Mouse (Mus musculus) splenic B cell, adult 2 months (primary cell): ENCODE measurements around the gene Tgm6.

ENCODE experiments used
- DNase-seq: peaks from one replicate; pipeline ENCODE4 v3.0.0-alpha.2; 2011; ENCODE audit warnings: low read depth, low spot score
- H3K27me3 ChIP-seq: 2 replicates; pipeline ENCODE4 v1.6.1; 2012; ENCODE audit warnings: mild to moderate bottlenecking, low read length, moderate library complexity, mixed read lengths; ENCODE audit not compliant: control insufficient read depth, poor library complexity, insufficient read depth, severe bottlenecking
- H3K36me3 ChIP-seq: 2 replicates; pipeline ENCODE4 v1.6.1; 2012; ENCODE audit warnings: mild to moderate bottlenecking, low read length, moderate library complexity, mixed read lengths; ENCODE audit not compliant: control insufficient read depth, poor library complexity, insufficient read depth, severe bottlenecking

The Tgm6 gene

GRCm38 (mm10) chr2:130157231-130158087, 45.2 kb downstream of the Tgm6 start:
- no peaks in the 10 kb centered on the region for H3K27me3 ChIP-seq
- no peak for DNase-seq
- H3K36me3 ChIP-seq = no peaks in the 10 kb centered on the region

DNA sequence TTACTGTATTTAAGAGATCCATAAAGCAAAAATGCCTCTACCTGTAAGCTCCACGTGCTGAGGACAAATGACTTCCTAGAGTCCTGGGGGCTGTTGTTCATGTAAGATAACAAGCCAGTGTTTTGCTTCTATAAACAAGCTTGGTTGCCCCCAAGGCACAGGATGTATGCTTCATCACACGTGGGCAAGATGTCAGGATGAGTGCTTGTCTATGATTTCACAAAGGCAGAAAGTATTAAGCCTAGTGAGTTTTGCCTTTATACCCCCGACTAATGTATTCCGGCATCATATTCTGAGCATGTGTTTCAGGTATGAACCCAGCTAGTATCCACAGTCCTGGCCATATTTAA, 45.8 kb downstream of the Tgm6 start:
- Histone ChIP-seq H3K27me3 (no peaks in the 10 kb centered on the region), H3K36me3 (no peaks in the 10 kb centered on the region)
- no peak for DNase-seq

DNA sequence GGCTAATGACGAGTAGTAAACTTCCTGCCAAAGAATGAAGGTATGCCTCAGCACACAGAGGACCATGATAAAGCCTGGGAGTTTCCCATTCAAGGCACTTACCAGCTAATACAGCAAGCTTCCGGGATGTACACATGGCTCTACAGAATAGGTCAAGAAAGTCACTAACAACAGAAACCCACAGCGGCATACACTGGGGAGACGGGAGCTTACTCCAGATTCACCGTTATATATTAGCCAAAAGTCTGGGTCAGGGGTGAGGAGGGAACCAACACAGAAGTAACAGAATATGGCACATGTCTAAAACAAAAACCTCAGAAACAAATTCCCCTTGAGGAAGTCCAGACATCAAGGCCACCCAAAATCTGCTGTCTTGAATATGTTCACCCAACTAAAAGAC, 50.5 kb downstream of the Tgm6 start:
- Histone ChIP-seq H3K27me3 (no peaks in the 10 kb centered on the region), H3K36me3 (0 out of 2 replicates have a peak, but pooled peaks cover 2% of the 10 kb centered on the region)
- DNase-seq = no peak

DNA sequence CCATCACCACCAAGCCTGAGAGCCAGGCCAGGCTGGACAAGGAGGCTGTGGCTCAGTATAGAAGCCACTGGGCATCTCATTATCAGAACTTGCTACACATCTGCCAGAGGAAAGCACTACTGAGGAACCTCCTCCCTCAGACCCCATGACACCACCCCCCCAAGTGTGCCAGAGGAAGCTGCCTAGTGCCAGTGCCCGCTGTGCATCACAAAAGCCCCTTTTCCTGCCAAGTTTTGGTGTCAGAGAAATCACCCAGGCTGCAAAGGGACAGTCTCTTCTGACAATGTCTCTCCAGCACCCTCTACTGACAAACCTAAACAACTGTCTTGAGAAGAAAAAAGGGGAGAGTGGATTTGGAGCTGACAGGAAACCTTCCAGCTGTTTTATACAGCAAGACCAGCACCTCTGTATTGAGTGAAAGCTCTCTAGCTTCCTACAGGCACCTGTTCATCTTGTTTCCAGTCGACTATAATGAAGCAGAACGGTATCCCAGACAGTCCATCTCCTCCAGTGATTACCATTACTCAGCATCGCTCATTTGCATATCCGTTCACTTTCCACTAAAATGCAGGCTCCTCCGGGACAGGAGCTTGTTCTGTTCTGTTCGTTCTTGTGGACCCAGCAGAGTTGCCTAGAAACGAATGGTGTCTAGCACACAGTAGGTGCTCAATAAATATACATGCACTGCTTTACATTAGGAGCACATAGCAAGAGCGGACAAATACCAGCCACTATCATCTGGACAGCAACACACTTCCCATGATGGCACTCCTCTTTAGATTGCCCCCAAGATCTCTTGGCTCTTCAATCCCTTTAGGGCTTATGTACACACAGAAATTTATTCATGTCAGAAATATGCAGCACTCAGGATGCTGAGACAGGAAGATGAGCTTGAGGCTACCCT, 54.3 kb downstream of the Tgm6 start:
- peak; percentile 27 for DNase-seq
- Histone ChIP-seq H3K36me3 (peaks cover 2% of the 10 kb centered on the region), H3K27me3 (no peaks in the 10 kb centered on the region)

DNA sequence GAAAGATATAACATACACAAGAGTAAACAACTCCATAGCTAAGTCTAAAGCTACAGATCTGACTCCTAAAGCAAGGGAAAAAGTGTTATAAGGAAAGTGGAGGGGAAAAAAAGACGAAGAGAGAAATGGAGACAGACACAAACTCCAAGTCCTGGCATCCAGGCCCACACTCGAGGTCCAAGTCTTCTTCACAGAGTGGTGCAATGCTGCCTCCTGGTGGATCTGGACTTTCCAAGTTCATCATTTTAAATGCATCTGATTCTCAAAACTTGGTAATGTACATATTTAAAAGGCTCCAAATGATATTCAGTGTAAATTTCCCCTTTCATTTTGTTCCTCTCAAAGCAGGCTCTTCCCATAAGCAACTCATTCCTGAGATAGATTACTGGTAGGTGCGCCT, 55.6 kb downstream of the Tgm6 start:
- peaks cover 2% of the 10 kb centered on the region for H3K36me3 ChIP-seq
- DNase-seq = peak; percentile 49
- H3K27me3 ChIP-seq = no peaks in the 10 kb centered on the region

- Histone ChIP-seq H3K36me3 (peaks cover 9% of the 10 kb centered on the region), H3K27me3 (no peaks in the 10 kb centered on the region)
- DNase-seq = no peak
These were observed 59.5 kb downstream of the Tgm6 start for GRCm38 (mm10) chr2:130171674-130172073.

DNA sequence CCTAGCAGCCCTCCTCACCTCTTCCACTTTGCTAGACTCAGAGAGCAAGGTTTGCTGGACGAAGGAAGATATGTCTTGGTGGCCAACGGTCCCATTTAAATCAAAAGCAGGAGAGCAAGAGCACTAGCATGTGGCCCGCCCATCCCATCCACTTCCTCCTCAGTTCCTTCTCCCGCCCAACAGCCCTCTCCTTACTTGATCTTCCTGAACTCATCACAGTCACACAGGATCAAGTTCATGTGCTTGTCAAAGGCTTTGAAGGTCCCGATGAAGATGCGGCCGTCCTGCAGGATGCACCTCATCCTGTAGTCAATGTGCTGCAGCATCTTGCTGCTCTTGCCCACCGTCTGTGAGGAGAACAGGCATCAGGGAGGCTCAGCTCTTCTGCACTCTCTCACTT, 64.6 kb downstream of the Tgm6 start:
- peaks cover 8% of the 10 kb centered on the region; the same call in 1 of the 2 replicates for H3K36me3 ChIP-seq
- no peak for DNase-seq

DNA sequence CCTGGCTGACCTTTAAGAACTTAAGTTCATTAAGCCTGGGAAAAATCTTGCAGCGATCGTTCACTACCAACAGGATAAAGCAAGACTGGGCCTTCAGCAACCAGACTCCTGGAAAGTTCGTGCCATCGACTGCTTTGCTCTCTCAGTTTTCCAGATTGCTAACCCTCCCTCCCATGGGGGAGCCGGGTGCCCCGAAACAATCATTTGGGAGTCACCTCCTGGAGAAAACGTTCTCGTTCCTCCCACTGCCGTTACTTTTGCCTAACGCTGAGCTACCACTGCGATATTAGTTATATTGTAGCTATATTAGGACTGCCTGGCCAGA, 66.1 kb downstream of the Tgm6 start:
- DNase-seq = no peak
- Histone ChIP-seq H3K36me3 (peaks cover 8% of the 10 kb centered on the region; the same call in 1 of the 2 replicates), H3K27me3 (no peaks in the 10 kb centered on the region)

More for the DNA sequence above, 64.6 kb downstream of the Tgm6 start:
- no peaks in the 10 kb centered on the region for H3K27me3 ChIP-seq

DNA sequence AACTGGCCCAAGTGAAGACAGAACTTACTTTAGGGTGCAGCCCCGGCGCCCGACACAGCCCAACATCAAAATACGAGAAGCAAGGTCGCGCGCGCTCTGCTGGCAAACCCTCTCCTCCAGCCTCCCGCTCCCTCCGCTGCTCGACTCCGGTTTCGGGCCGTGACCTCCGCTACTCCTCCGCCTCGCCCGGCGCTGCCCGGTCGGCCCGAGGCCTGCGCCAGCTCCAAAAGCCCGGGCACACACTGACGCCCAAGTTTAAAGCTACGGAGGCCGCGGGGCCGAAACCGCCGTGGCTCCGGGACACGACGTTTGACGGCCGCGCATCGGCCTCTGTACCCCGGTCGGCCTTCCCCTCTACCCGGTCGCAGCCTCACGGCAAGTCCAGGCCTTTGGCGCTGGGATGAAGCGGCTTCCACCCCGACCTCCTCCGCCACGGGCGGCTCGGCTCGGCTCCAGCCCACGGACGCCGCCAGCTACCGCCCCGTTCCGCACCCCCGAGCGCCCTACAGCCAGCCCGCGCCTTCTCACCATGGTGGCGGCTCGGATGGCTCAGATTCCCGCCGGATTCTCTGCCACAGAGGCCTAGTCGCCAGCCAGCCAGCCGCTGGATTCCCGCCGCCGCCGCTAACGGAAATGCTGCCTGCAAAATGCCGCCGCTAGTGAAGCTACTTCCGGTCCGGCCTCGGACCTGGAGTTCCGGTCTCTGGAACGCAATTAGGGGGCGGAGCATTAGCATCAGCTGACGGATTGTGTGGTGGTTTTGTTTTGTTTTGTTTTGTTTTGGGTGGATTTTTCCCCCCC, 66.7 kb downstream of the Tgm6 start, which contains the start of gene Snrpb:
TSS of gene Snrpb (minus strand) at position 698 of the 801 bp plus-strand sequence.
- Histone ChIP-seq H3K27me3 (no peaks in the 10 kb centered on the region), H3K36me3 (peaks cover 7% of the 10 kb centered on the region; the same call in 1 of the 2 replicates)
- DNase-seq = peak; percentile 92

DNA sequence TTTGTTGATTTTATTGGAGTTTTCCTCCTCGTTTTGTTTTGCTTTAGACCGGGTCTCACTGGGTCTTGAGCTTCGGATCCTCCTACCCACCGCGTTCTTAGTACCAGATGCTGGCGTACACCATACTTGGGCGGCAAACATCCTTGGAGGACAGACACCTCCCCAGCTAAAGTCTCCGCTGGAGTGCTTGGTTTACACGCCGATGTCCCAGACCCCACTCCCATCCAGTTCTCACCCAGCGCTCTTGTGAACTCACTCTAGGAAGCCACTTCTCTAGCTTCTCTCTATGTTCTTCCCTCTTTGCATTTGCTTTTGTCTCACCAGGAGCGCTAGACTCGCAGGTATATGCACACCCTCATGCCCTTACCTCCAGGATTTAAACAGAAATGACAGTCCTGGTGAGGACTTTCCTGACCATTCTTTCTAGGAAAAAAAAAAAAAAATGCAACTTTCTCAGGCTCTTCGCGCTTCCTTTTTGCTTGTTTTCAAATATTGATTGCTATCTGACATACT, 67.3 kb downstream of the Tgm6 start:
- Histone ChIP-seq H3K36me3 (peaks cover 7% of the 10 kb centered on the region; the same call in 1 of the 2 replicates), H3K27me3 (no peaks in the 10 kb centered on the region)
- DNase-seq = no peak

GRCm38 (mm10) chr2:130188391-130188790, 76.2 kb downstream of the Tgm6 start:
- H3K36me3 ChIP-seq = no peaks in the 10 kb centered on the region
- DNase-seq = no peak

GRCm38 (mm10) chr2:130194894-130195293, 82.7 kb downstream of the Tgm6 start, which contains the start of gene Tmc2:
TSS of gene Tmc2 (plus strand) at chr2:130195194.
- H3K27me3 ChIP-seq = no peaks in the 10 kb centered on the region; the same call in 1 of the 2 replicates
- DNase-seq = no peak
- no peaks in the 10 kb centered on the region for H3K36me3 ChIP-seq

More at GRCm38 (mm10) chr2:130188391-130188790, 76.2 kb downstream of the Tgm6 start:
- H3K27me3 ChIP-seq = no peaks in the 10 kb centered on the region; the same call in 1 of the 2 replicates

DNA sequence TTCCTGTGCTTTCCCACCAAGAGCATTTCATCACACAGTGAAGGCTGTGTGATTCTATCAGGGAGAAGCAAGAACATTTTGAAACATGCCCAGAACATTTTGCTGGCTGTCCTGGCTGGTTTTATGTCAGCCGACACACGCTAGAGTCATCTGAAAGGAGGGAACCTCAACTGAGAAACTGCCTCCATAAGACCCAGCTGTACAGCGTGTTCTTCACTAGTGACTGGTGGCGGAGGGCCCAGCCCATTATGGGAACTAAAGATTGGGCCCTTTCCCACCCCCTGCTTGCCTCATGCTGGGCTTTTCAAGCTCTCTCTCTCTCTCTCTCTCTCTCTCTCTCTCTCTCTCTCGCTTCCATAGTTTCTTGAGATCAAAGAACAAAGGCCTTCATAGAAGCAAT, 88.7 kb downstream of the Tgm6 start:
- no peak for DNase-seq
- no peaks in the 10 kb centered on the region for H3K27me3 ChIP-seq
- H3K36me3 ChIP-seq = no peaks in the 10 kb centered on the region
